Mouse (Mus musculus) stomach, postnatal 0 days (tissue): Measurements from ENCODE around the gene 5430427O19Rik.

Source experiments
- CTCF ChIP-seq: IDR thresholded peaks from 2 replicates; pipeline ENCODE4 v1.5.1; 2016; ENCODE audit warnings: antibody characterized with exemption, low read depth, mild to moderate bottlenecking, moderate library complexity
- EP300 ChIP-seq: optimal IDR thresholded peaks from 2 replicates; pipeline ENCODE3; 2016; ENCODE audit warnings: antibody characterized with exemption

- no peak for TF ChIP-seq CTCF
- no peak for TF ChIP-seq EP300
These were observed 5.8 kb downstream of the 5430427O19Rik start for GRCm38 (mm10) chrX:85875951-85876350.
